Mouse (Mus musculus) frontal cortex, postnatal 10 days (tissue): ENCODE measurements around the gene 1110051M20Rik.
A peak's percentile ranks its signal among the peaks of the same experiment; 100 is the strongest.

Source experiments
- DNase-seq, 2 experiments: peaks; one replicate each; pipeline ENCODE4 v3.0.0; 2022; ENCODE audit warnings: low spot score in 2 of 2, mixed read lengths in 1 of 2

Gene 1110051M20Rik

GRCm38 (mm10) chr2:91348936-91349335 lies 95.6 kb downstream of the 1110051M20Rik start:
- DNase-seq = no peak

DNA sequence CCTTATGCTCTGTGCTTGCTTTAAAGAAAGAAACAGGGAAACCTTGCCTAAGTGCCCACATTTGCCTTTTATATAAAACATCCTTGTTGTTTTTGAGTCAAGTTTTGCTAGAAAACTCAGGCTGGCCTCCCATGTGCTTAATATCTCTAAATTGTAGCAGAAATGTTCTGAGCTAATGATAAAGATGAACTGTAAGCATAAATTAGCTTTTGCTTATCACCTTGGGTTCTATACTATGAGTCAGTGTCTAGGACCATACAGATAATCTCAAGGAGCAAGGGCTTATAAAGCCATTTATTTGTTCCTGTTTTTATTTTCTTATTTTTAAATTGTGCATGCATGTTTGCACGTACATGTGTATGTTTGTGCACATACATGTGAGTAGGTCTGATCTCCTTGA lies 98.9 kb downstream of the 1110051M20Rik start:
- DNase-seq = no peak

DNA sequence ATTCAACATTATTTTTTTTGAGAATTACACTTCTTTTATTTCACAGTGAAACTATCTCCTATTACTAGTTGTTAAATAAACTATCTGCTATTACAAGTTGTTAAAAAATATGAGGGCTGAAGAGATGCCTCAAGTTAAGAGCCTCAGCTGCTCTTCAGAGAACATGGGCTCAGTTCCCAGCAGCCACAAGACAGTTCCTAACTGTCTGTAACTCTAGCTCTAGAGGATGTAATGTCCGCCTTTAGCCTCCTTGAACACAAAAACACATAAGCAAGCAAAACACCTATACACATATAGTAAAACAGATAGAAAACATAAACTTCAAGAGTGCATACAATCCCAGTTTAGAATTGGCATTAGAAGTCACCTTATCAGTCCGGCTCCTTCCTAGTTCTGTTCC lies 104.9 kb downstream of the 1110051M20Rik start:
- DNase-seq = no peak

DNA sequence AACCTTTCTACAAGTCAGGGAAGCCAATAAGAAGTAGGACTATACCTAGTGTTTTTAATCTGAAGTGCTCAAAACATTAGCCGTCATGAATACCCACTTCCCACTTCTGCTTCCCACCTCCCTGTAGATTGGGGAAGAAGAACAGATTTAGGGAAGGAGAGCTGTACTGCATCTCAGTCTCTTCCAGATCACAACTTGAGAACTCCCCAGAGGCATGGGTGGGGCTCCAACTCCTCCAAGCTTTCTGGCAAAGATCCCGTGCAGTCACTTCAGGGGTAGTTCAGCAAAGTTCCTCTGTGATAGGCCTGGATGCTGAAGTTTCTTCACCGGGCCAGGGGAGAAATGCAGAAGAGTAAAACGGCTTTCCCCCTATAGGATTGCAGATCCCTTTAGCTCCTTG lies 109.4 kb downstream of the 1110051M20Rik start:
- no peak for DNase-seq

DNA sequence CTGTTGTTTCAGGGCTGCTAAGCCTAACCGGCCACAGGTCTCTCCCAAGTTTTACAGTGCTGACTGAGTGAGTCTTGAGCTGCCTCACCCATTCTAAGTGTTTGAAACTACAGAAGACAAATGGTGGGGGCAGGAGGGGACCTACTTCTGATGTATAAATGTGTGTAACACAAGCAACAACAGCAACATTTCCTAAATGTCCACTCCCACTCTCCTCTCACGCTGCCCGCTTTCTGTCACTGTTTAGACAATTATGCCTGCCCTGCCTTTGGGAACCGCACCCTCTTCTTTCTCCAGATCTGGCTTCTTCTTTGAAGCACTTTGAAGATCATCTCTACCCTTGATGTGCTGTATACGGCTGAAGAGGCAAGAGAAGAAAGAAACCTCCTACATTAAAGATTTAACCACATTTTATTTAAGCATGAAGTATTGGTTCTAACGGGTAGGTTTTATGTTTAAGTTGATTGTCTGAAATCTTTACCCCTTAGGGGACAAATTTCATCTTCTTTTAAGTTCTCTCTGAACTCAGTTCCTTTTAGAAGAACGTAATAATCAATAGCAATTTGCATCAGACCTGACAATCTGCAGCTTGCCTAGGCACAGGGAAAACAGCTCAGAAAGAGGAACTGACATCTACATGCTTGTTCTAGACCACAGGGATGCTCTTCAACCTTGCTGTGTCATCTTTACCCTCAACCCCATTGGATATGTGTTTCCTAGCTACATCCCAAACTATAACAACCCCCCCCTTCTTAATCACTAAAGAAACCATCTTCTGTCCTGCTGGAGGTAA lies 113.3 kb downstream of the 1110051M20Rik start:
- no peak for DNase-seq

DNA sequence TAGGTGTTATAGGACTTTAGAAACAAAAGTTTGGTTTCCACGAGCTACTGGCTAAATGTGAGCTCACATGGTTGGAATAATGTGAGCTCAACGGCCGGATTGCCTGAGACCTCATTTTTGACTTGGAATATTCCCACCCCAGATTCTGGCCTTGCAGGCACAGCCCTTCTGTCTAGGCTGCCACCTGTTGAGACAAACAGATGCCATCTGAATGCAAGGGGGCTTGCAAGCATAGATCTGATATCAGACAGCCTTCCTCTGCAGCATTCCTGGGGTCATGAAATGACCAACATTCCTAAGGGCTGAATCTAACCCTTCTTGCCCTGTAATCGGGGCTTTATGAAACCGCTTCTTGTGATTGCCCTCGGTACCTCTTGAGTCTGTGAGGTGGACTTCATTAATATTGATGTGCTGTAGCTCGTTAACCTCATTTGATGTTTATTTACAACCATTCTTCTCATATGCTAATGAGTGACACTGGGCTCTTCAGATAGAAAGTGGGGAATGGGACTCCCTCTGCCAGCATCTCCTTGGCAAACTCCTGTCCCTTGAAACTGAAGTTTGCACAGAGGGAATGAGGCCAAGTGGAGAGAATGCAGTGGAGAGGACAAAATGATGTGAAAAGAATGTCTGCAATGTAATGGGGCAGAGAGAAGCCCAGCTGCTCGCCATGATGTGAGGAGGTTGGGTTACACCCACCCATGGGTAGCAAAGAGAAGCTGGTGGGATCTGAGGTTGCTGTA lies 114.3 kb downstream of the 1110051M20Rik start:
- DNase-seq = no peak

- no peak for DNase-seq
Measured at GRCm38 (mm10) chr2:91328729-91329125, 115.8 kb downstream of the 1110051M20Rik start.

GRCm38 (mm10) chr2:91327968-91328728 lies 116.4 kb downstream of the 1110051M20Rik start:
- DNase-seq = peak; percentile 43 to 47

DNA sequence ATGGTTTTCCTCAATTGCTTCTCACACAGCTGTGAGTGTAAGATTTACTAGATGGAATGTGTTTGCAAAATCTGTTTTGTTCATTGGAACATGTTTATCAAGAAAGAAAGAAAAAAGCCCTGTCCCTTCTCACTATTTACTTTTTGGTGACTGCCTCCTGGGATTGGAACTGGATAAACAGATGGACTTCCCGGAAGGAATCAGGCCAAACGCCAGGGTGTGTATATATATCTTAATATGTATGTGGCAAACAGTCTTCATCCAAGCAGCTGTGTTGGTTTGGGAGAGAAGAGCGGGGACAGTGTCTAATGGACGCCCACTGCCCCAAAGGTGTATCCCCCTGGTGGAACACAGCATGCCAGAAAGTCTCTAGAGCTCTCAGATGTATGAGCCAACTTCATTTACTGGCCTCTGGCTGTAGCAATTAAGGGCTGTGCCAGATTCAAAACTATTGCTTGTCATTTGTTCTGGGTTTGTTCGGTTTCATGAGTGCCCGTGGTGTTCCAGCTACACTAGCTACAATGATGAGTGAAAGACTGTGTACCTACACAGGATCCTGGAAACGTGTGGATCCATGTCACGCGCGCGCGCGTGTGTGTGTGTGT lies 117.7 kb downstream of the 1110051M20Rik start:
- no peak for DNase-seq

DNA sequence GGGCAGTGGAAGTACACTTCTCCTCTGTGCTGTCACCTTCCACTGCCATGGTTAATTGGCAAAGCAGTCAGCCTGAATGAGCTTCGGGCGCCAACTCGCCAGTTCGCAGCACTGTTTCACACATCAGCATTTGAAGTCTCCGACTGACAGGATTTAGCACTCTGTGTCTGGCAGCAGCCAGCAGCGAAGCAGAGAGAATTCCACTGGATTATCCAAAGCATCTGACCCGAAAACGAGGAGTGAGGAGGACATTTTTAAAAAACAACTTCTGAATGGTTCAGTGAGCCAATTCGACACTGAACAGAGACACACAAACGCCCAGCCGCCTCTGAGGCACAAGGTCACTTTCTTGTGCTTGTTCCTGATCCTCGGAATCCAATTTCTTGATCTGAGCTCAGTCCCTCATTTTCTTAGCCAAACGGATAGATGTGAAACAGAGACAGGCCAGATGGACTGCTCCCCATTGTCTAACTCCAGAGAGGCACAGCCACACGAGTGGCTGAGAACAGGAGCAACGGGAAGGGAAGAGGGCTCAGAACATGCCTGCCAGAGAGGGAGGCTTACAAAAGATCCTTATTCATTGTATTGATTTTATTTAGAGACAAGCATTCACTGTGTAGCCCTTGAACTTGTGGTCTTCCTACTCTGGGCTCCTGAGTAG lies 119.6 kb downstream of the 1110051M20Rik start:
- peak; percentile 31 to 46 for DNase-seq

- no peak for DNase-seq
Measured at GRCm38 (mm10) chr2:91324346-91324745, 120.2 kb downstream of the 1110051M20Rik start.

DNA sequence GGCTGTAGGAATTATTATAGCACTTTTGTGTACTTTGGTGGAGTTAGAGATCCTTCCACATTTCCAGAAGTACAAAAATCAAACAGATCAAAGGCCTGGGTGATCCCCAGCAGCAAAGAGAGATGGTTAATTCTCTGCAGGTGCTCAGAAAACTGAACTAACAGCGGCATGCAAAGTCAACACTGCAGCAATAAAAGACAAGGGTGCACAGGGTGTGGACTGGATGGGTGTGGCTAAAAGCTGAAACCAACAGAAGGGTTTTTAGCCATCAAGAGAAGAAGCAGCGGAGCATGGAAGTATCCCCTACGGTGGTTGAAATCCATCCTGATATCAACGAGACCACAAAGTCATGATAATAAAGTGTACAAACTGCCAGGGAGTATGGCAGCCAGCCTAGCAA lies 122.0 kb downstream of the 1110051M20Rik start:
- DNase-seq = no peak

DNA sequence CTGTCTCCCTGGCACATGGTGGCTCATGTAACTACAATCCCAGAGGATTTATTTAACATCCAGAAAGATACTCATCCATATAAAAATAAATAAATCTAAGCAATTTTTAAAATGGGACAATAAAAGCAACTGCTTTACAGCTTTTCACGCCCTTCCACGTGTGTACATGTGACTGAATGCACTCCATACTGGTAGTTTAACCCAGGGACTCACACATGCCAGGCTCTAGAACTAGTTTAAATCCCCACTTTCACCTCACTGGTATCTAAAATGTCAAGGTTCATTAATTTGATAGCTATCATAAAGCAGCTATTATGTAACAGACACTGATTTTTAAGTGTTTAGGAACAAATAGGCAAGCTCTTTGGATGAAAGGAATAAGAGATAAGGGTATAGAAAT lies 122.6 kb downstream of the 1110051M20Rik start:
- DNase-seq = no peak

DNA sequence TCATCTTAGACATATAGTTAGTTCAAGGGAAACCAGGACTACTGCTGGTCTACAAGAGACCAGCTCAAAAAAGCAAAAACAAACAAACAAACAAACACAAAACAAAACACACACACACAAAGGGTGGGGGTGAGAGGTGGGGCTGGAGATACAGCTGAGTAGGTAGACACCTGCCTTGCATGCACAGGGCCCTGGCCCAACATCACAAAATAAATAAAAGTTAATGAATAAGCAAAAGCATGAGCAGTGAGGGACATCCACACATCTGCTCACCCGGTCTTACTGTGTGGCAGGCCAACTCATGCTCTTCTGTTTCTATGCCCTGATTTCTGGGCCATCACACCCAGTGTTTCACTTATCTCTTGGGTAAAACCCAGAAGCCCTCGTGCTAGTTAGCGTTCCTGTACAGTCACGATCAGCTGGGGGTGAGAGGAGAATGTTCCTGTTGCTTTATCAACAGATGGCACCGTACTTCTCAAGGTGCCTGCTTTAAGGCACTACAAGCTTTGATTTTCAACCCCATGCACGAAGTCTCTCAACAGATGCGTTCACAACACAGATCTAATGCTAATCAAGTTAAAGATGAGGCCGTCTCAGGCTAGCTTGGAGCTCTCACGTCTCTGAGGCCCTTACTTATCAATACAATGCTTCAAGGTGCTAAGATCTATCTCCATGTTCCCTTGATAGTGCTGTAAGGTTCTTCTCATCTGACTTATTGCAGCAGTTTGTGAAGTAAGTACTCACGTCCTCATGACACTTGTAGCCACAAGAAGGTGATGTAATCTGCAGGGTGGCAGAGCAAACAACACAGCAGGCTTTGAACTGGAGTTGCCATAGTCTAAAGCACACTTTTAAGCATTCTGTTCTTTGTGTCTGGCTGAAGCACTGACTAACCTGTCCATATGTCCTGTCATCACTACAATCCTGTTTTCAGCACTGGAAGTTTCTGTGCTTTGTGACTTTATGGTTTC lies 123.7 kb downstream of the 1110051M20Rik start:
- DNase-seq = no peak

DNA sequence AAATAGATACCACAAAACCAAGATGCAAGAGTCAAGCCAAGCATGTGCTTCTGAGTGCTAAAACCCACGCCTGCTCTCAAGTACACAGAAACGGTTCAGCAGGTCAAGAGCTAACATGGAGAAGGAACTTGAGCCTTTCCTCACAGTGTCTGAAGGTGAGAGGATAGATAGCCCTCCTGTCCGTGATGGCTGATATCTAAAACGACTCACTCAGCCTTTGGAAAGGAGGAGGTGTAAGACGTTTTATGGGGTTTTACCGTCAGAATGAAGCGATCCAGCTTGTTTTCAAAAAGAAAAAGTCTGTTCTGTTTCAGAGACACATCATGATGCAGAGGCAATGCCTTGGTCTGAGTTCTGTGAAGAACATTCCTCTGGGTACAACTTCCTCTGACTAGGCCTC lies 130.3 kb downstream of the 1110051M20Rik start:
- DNase-seq = no peak

- no peak for DNase-seq
Measured at GRCm38 (mm10) chr2:91312578-91313311, 131.8 kb downstream of the 1110051M20Rik start.

GRCm38 (mm10) chr2:91309546-91309945 lies 135.0 kb downstream of the 1110051M20Rik start:
- DNase-seq = no peak

GRCm38 (mm10) chr2:91308680-91309079 lies 135.8 kb downstream of the 1110051M20Rik start:
- DNase-seq = no peak

DNA sequence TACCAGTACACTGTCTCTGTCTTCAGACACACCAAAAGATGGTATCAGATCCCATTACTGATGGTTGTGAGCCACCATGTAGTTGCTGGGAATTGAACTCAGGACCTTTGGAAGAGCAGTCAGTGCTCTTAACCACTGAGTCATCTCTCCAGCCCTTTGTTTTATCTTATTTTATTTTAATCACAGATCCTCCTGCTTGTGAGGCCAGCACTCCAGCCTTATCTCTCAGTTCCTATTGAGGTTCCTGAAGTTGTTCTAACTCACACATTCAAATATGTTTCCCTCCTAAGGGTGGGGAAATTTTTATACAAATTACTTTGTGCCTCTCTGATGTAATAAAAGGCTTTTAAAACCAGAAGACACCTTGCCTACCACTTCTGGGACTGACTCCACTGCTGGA lies 137.9 kb downstream of the 1110051M20Rik start:
- no peak for DNase-seq
